Mouse (Mus musculus): ENCODE measurements around the gene Trp53. TPM values are rescaled to one million over a fixed set of nuclear protein-coding genes. Genes with fewer than 3 reads are reported as not detected.
"Not testable (repeated sequence)": the region's sequence is repeated elsewhere in the genome, so short reads cannot be mapped to it uniquely, and the experiment has no call there.

Trp53 gene
- total and polyA plus RNA-seq, 2 experiments from 2014 or later: 30.3 to 34.5 TPM

DNA sequence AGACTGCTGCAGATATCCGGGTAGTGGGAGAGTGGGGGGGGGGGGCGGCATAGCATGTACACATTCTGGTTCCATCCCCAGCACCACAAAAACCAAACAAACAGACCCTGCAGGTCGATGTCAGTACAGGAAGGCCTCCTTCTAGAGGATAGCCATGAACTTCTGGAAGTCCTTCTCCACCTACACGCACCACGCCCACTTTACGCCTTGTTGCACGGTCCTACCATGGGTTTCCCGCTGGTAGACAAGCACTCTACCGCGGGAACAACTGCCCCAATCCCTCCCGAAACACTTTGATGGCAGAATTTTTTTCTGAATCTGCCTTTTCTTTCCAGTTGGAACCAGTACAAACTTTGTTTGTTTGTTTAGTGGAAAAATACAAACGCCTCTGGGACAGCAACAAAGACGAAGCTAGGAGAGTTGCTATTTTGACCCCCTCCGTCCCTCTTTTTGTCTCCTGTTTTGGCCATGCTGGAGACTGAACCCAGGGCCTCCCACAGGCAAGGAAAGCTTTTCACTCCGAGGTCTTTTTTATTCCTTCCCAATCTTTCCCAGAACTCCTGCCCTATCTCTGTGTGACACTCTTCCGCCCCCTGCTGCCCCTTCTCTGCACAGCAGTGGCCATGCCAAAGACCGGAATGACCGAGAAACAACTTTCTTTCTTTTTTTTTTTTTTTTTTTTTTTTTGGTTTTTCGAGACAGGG lies 33.5 kb downstream of the Trp53 start:
- Histone ChIP-seq H3K4me1 (ENCODE audit: insufficient read depth, low read length) (no peaks in the 10 kb centered on the region), H3K4me2 (ENCODE audit: low read depth, low read length, poor library complexity, severe bottlenecking) (no peak overlapping the region), H3K4me3 (ENCODE audit: low read depth, low read length) (no peak overlapping the region), H3K36me3 (ENCODE audit: insufficient read depth, low read length) (no peaks in the 10 kb centered on the region), H3K9ac (replicated peaks; ENCODE audit: low read length, poor library complexity, severe bottlenecking) (no peak overlapping the region), H3K27ac (ENCODE audit: low read depth, low read length) (peak overlapping the region; percentile 26; the same call in 1 of the 2 replicates), H3K9me3 (ENCODE audit: low read length) (no peaks in the 10 kb centered on the region), H3K27me3 (ENCODE audit: insufficient read depth, low read length) (no peaks in the 10 kb centered on the region)
- ATAC-seq (ENCODE audit: low FRiP score) (no peak), DNase-seq (ENCODE audit: low spot score) (peak; percentile 81)
- WGBS: 7% methylated on average over 19 of the region's 19 CpGs
- TF ChIP-seq CTCF (IDR thresholded peaks at IDR 0.05): peak; percentile 78

DNA sequence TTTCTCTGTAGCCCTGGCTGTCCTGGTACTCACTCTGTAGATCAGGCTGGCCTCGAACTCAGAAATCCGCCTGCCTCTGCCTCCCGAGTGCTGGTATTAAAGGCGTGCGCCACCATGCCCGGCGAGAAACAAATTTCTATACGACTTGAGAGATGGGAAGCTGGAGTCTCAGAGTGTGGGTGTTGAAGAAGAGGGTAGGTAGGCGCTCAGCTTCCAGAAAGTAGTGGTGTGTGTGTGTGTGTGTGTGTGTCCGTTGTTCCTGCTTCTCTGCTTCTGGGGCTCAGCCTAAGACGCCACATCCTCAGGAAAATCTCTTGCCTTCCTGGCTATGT lies 34.1 kb downstream of the Trp53 start:
- H3K36me3 ChIP-seq (ENCODE audit: insufficient read depth, low read length); H3K4me2 ChIP-seq (ENCODE audit: low read depth, low read length, poor library complexity, severe bottlenecking); H3K4me3 ChIP-seq (ENCODE audit: low read depth, low read length); H3K9me3 ChIP-seq (ENCODE audit: low read length); H3K9ac ChIP-seq (replicated peaks; ENCODE audit: low read length, poor library complexity, severe bottlenecking); ATAC-seq (ENCODE audit: low FRiP score); DNase-seq (ENCODE audit: low spot score); H3K27ac ChIP-seq (ENCODE audit: low read depth, low read length); H3K27me3 ChIP-seq (ENCODE audit: insufficient read depth, low read length); H3K4me1 ChIP-seq (ENCODE audit: insufficient read depth, low read length): not testable (repeated sequence)
- WGBS: 47% methylated on average over 11 of the region's 11 CpGs

DNA sequence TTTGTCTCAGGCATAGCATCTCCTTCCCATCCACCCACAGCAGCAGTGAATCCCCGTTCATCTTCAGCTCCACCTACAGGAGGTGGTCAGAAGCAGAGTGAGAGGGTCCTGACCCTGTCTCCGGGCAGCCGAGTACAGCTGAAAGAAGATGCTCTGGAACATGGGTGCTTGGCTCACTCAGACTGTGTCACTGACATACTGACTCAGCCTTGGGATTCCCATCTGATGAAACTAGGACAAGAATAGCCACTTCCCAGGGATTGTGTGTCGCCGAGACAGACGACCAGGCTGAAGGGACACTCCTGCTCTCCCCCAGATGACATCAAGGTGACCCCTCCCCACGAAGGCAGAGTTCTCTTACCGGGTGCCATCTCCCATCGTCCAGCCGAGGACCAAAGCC lies 36.6 kb downstream of the Trp53 start:
- Histone ChIP-seq H3K9me3 (ENCODE audit: low read length) (no peaks in the 10 kb centered on the region), H3K27ac (ENCODE audit: low read depth, low read length) (no peak overlapping the region), H3K27me3 (ENCODE audit: insufficient read depth, low read length) (no peaks in the 10 kb centered on the region), H3K36me3 (ENCODE audit: insufficient read depth, low read length) (no peaks in the 10 kb centered on the region), H3K4me1 (ENCODE audit: insufficient read depth, low read length) (no peaks in the 10 kb centered on the region), H3K4me3 (ENCODE audit: low read depth, low read length) (no peak overlapping the region), H3K9ac (replicated peaks; ENCODE audit: low read length, poor library complexity, severe bottlenecking) (no peak overlapping the region), H3K4me2 (ENCODE audit: low read depth, low read length, poor library complexity, severe bottlenecking) (no peak overlapping the region)
- ATAC-seq (ENCODE audit: low FRiP score): no peak
- no peak for DNase-seq (ENCODE audit: low spot score)
- WGBS: 50% methylated on average over 10 of the region's 10 CpGs
- TF ChIP-seq CTCF (IDR thresholded peaks at IDR 0.05): 0 out of 2 replicates have a peak, but pooled peaks have one; percentile 6

DNA sequence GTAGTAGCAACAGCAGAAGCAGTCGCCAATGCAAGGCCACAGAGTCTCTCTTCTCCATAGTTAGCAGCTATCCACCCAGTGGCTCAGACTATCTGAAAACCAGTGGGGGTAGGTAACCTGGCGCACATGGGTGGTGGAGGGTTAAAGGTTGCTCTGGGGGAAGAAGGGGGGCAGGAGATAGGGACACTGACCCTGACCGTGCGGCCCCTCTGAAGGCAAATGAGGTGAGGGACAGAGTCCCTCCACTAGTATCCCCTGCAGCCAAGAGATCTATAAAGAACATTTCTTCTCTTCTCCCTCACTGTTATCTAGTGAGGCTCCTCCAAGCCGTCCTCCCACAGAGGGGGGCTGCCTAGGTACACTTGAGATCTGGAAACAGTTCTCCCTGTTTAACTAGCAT lies 37.6 kb downstream of the Trp53 start, which contains the start of gene Shbg:
TSS of gene Shbg (minus strand) at position 101 of the 400 bp plus-strand sequence.
- H3K4me2 ChIP-seq (ENCODE audit: low read depth, low read length, poor library complexity, severe bottlenecking): no peak within 1 kb of the TSS

DNA sequence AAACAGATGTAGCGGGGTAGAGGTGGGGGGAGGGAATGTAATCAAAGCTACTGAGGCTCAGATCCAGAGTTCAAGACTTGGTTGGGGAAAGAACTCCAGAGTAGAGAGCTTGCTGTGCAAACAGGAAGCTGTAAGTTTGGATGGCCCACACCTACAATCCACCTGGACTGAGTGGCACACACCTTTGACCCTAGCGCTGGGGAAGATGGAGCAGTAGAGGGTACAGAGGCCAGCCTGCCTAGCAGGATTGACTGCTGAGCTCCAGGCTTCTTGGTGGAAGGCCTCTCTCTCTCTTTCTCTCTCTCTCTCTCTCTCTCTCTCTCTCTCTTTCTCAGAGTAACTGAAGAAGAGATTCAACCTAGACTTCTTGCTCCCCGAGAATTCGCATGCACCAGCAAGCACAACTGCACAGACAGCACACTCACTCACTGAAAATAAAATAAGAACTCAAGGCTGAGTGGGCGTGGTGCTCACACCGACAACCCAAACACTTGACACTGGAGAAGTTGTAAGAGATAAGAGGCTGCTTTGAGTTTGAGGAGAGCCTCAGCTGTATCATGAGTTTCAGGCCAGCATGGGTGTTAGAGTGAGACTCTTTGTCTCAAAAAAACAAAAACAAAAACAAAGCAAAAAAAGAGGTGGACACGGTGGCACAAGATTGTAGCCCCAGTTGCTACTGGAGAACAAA lies 40.4 kb downstream of the Trp53 start:
- DNase-seq (ENCODE audit: low spot score) (no peak), ATAC-seq (ENCODE audit: low FRiP score) (no peak)
- 89% methylated on average over 7 of the region's 7 CpGs for WGBS
- H3K36me3 ChIP-seq (ENCODE audit: insufficient read depth, low read length): no peaks in the 10 kb centered on the region
- H3K27me3 ChIP-seq (ENCODE audit: insufficient read depth, low read length): no peaks in the 10 kb centered on the region
- no peak overlapping the region for H3K9ac ChIP-seq (replicated peaks; ENCODE audit: low read length, poor library complexity, severe bottlenecking)
- H3K4me2 ChIP-seq (ENCODE audit: low read depth, low read length, poor library complexity, severe bottlenecking): no peak overlapping the region
- TF ChIP-seq CTCF (IDR thresholded peaks at IDR 0.05): no peak
- no peak overlapping the region for H3K27ac ChIP-seq (ENCODE audit: low read depth, low read length)
- H3K4me3 ChIP-seq (ENCODE audit: low read depth, low read length): no peak overlapping the region
- H3K4me1 ChIP-seq (ENCODE audit: insufficient read depth, low read length): 0 out of 2 replicates have a peak, but pooled peaks cover 4% of the 10 kb centered on the region
- H3K9me3 ChIP-seq (ENCODE audit: low read length): no peaks in the 10 kb centered on the region

More for the DNA sequence above, 37.6 kb downstream of the Trp53 start, which contains the start of gene Shbg:
- ATAC-seq (ENCODE audit: low FRiP score) (no peak), DNase-seq (ENCODE audit: low spot score) (no peak)
- no peak within 1 kb of the TSS for H3K4me3 ChIP-seq (ENCODE audit: low read depth, low read length)
- WGBS: 80% methylated on average over 5 of the region's 5 CpGs
- H3K9ac ChIP-seq (replicated peaks; ENCODE audit: low read length, poor library complexity, severe bottlenecking): no peak within 1 kb of the TSS
- H3K36me3 ChIP-seq (ENCODE audit: insufficient read depth, low read length): no peaks in the 10 kb centered on the region
- H3K4me1 ChIP-seq (ENCODE audit: insufficient read depth, low read length): 0 out of 2 replicates have a peak, but pooled peaks cover 2% of the 10 kb centered on the region
- H3K27ac ChIP-seq (ENCODE audit: low read depth, low read length): no peak within 1 kb of the TSS
- no peaks in the 10 kb centered on the region for H3K27me3 ChIP-seq (ENCODE audit: insufficient read depth, low read length)
- TF ChIP-seq CTCF (IDR thresholded peaks at IDR 0.05): no peak
- H3K9me3 ChIP-seq (ENCODE audit: low read length): no peaks in the 10 kb centered on the region

Data from midbrain, postnatal 0 days (tissue).